Mouse (Mus musculus) CH12.LX (cell line): ENCODE measurements around the gene Dad1. TPM values are rescaled to one million over a fixed set of nuclear protein-coding genes. Genes with fewer than 3 reads are reported as not detected.

ENCODE experiments used
- DNase-seq: peaks from one replicate; pipeline ENCODE4 v3.0.0-alpha.2; 2013; ENCODE audit errors: extremely low read depth
- H3K27ac ChIP-seq: 2 replicates; pipeline ENCODE4 v1.5.1; 2012; ENCODE audit warnings: low read depth, mild to moderate bottlenecking, control low read depth, moderate library complexity; ENCODE audit not compliant: insufficient read depth
- H3K27me3 ChIP-seq: replicated peaks from 2 replicates; pipeline ENCODE3; 2012; ENCODE audit warnings: inconsistent platforms
- H3K36me3 ChIP-seq, 2 experiments: replicated peaks in 1 of 2; 2 replicates each; pipeline versions ENCODE3 to v1.6.1; 2012; ENCODE audit warnings: inconsistent platforms in 1 of 2, low read length in 1 of 2, mild to moderate bottlenecking in 1 of 2, mixed read lengths in 1 of 2, moderate library complexity in 1 of 2; ENCODE audit not compliant: control insufficient read depth in 1 of 2, insufficient read depth in 1 of 2
- H3K4me1 ChIP-seq, 2 experiments: 2 replicates each; pipeline ENCODE4 v1.6.1; 2012; ENCODE audit warnings: inconsistent platforms in 1 of 2, moderate library complexity in 1 of 2; ENCODE audit not compliant: insufficient read depth in 2 of 2, control insufficient read depth in 1 of 2
- H3K4me2 ChIP-seq: 2 replicates; pipeline ENCODE4 v1.6.1; 2012; ENCODE audit warnings: low read depth, mild to moderate bottlenecking, control low read depth; ENCODE audit not compliant: poor library complexity, insufficient read depth, severe bottlenecking
- H3K4me3 ChIP-seq, 3 experiments: fragments of 150-350 bp in 1 of 3; sonication (generic) in 1 of 3; replicated peaks in 1 of 3; 2 replicates each; pipeline versions ENCODE3 to v1.5.1; 2011 to 2012; ENCODE audit warnings: low read depth in 2 of 3, low read length in 2 of 3, mild to moderate bottlenecking in 2 of 3, moderate library complexity in 2 of 3, control low read depth in 1 of 3, improper control_type of control experiment in 1 of 3, inconsistent platforms in 1 of 3, mixed read lengths in 1 of 3; ENCODE audit not compliant: poor library complexity in 1 of 3
- H3K79me2 ChIP-seq: replicated peaks from 2 replicates; pipeline ENCODE4 v1.6.1; 2012; ENCODE audit warnings: mild to moderate bottlenecking, moderate library complexity; ENCODE audit not compliant: control insufficient read depth, poor library complexity, insufficient read depth, severe bottlenecking; ENCODE audit errors: extremely low read depth
- H3K9ac ChIP-seq: 2 replicates; pipeline ENCODE4 v1.6.1; 2012; ENCODE audit warnings: low read depth, mild to moderate bottlenecking, control low read depth, moderate library complexity; ENCODE audit not compliant: insufficient read depth
- H3K9me3 ChIP-seq: replicated peaks from 2 replicates; pipeline ENCODE3; 2012; ENCODE audit warnings: low read length, inconsistent platforms, mixed read lengths
- BHLHE40 ChIP-seq: IDR thresholded peaks from 2 replicates; pipeline ENCODE4 v1.6.1; 2011; ENCODE audit warnings: mild to moderate bottlenecking, low read depth, low read length, improper control_type of control experiment
- ELF1 ChIP-seq: IDR thresholded peaks from 2 replicates; pipeline ENCODE4 v1.6.1; 2014; ENCODE audit warnings: low read depth, mild to moderate bottlenecking, inconsistent platforms, low read length, improper control_type of control experiment
- JUN ChIP-seq: IDR thresholded peaks from 2 replicates; pipeline ENCODE4 v1.6.1; 2011; ENCODE audit warnings: low read depth, mild to moderate bottlenecking, low read length, improper control_type of control experiment, moderate library complexity; ENCODE audit not compliant: insufficient read depth
- MAFK ChIP-seq: IDR thresholded peaks from 2 replicates; pipeline ENCODE4 v1.6.1; 2011; ENCODE audit warnings: low read length, improper control_type of control experiment; ENCODE audit not compliant: insufficient replicate concordance
- MEF2A ChIP-seq: IDR thresholded peaks from 2 replicates; pipeline ENCODE4 v1.6.1; 2014; ENCODE audit warnings: low read depth, mild to moderate bottlenecking, inconsistent platforms, low read length, improper control_type of control experiment, borderline replicate concordance
- MYC ChIP-seq: IDR thresholded peaks from 2 replicates; pipeline ENCODE4 v1.6.1; 2011; ENCODE audit warnings: low read depth, mild to moderate bottlenecking, improper control_type of control experiment, low read length
- PAX5 ChIP-seq: IDR thresholded peaks from 2 replicates; pipeline ENCODE4 v1.6.1; 2012; ENCODE audit warnings: low read length, inconsistent platforms, mixed read lengths
- POLR2AphosphoS2 ChIP-seq: IDR thresholded peaks from 2 replicates; pipeline ENCODE4 v1.6.1; 2011; ENCODE audit warnings: low read depth, low read length, improper control_type of control experiment
- SIN3A ChIP-seq: IDR thresholded peaks from 2 replicates; pipeline ENCODE4 v1.6.1; 2012; ENCODE audit warnings: low read length, improper control_type of control experiment, inconsistent platforms
- TBP ChIP-seq: conservative IDR thresholded peaks from 2 replicates; pipeline ENCODE4 v1.6.1; 2011; ENCODE audit warnings: low read depth, low read length, improper control_type of control experiment
- UBTF ChIP-seq: IDR thresholded peaks from 2 replicates; pipeline ENCODE4 v1.6.1; 2012; ENCODE audit warnings: low read depth, mild to moderate bottlenecking, inconsistent platforms, low read length, improper control_type of control experiment, moderate library complexity
- USF1 ChIP-seq: IDR thresholded peaks from 2 replicates; pipeline ENCODE4 v1.6.1; 2014; ENCODE audit warnings: low read depth, mild to moderate bottlenecking, inconsistent platforms, low read length, improper control_type of control experiment
- ZMIZ1 ChIP-seq: IDR thresholded peaks from 2 replicates; pipeline ENCODE4 v1.6.1; 2012; ENCODE audit warnings: low read depth, mild to moderate bottlenecking, inconsistent platforms, low read length, improper control_type of control experiment
- ZNF384 ChIP-seq: IDR thresholded peaks from 2 replicates; pipeline ENCODE4 v1.6.1; 2012; ENCODE audit warnings: low read depth, low read length, improper control_type of control experiment, inconsistent platforms
- dilution Hi-C: fragments of 300-500 bp; cut with MboI; formaldehyde crosslinking; loops from 2 replicates; pipeline ENCODE4 v1.14.3; 2020; ENCODE audit warnings: low sequenced_read_pairs; ENCODE audit not compliant: extremely low pct_unique_long_range_greater_than_20kb, extremely low pct_ligation_motif_present
- in situ Hi-C: fragments of 300-500 bp; cut with MboI; formaldehyde crosslinking; loops from 3 replicates; pipeline ENCODE4 v1.14.3; 2019; ENCODE audit warnings: low sequenced_read_pairs, low pct_ligation_motif_present, low pct_unique_long_range_greater_than_20kb, mixed read lengths
- polyA plus RNA-seq: library from polyadenylated mRNA; unstranded; fragments of >175 nt; gene quantifications from 2 replicates; pipeline ENCODE4 v1.2.1, GENCODE M21; 2012; ENCODE audit warnings: low read depth; ENCODE audit not compliant: insufficient read length
- total RNA-seq, 2 experiments: library from RNA; depleted of rRNA; stranded (reverse); fragments of 300-350 nt in 1 of 2; fragments of >200 nt in 1 of 2; gene quantifications; 2 replicates each; pipeline ENCODE4 v1.2.3; 2012 to 2014

Dad1 gene
- total and polyA plus RNA-seq, 3 experiments, result 161 to 287 (median 279) TPM

DNA sequence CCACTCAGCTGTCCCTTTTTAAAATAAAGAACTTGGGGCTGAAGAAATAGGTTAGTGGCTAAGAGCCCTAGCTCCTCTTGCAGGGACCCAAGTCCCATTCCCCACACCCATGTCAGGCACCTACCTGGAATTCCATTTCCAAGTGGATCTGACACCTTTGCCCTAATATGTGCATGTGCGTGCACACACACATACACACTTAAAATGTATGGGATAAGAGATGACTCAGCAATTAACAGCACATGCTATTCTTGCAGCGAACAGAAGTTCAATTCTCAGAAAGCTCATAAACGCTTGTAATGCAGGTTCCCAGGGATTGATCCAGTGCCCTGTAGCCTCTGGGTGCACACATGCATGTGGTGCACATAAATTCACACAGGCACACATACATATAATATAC lies 15.7 kb upstream of the Dad1 start:
- peaks cover 16 to 48% of the 10 kb centered on the region in 2 experiments for H3K36me3 ChIP-seq

DNA sequence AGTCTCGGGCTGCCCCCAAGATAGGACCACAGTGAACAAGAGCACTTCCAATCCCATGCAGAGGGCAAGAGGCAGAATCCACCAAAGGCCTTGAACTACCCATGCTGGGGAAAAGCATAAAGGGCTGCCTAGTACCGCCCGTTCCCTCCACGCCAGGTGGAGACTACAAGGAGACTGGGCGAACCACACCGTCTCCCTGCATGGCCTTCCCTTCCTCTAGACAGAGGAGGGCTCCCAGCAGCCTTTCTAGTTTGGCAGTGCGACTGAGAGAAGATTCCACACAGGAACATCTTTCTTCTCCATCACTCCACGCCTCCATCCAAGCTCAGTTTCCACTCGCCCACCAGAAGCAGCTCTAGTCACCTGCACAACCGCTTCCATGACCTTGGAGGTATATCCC lies 14.1 kb upstream of the Dad1 start:
- Histone ChIP-seq H3K9ac (no peak overlapping the region), H3K4me2 (no peak overlapping the region), H3K9me3 (no peaks in the 10 kb centered on the region), H3K36me3 (peaks cover 28 to 61% of the 10 kb centered on the region in 2 experiments), H3K79me2 (no peaks in the 10 kb centered on the region), H3K4me3 (no peak overlapping the region), H3K27me3 (no peaks in the 10 kb centered on the region), H3K27ac (no peak overlapping the region), H3K4me1 (peaks cover 3 to 10% of the 10 kb centered on the region in 2 experiments; a peak in 2 of 4 replicates)
- DNase-seq, result no peak
- in situ Hi-C loops (loop anchor here (10.0 kb wide), 1 partner anchor 57 kb away; no protein-coding TSS in a partner anchor), dilution Hi-C loops (no loop called here)
- no peak for TF ChIP-seq JUN

More for the DNA sequence above, 15.7 kb upstream of the Dad1 start:
- Histone ChIP-seq H3K4me3 (no peak overlapping the region), H3K27me3 (no peaks in the 10 kb centered on the region), H3K9ac (no peak overlapping the region), H3K9me3 (no peaks in the 10 kb centered on the region), H3K27ac (no peak overlapping the region), H3K4me1 (peaks cover 3 to 15% of the 10 kb centered on the region in 2 experiments; a peak in 2 of 4 replicates), H3K79me2 (no peaks in the 10 kb centered on the region), H3K4me2 (no peak overlapping the region)
- dilution Hi-C loops, result no loop called here
- no peak for DNase-seq
- TF ChIP-seq UBTF, result no peak
- TF ChIP-seq MAFK, result peak; percentile 69
- in situ Hi-C loops, result loop anchor here (10.0 kb wide), 1 partner anchor 55 kb away; no protein-coding TSS in a partner anchor

DNA sequence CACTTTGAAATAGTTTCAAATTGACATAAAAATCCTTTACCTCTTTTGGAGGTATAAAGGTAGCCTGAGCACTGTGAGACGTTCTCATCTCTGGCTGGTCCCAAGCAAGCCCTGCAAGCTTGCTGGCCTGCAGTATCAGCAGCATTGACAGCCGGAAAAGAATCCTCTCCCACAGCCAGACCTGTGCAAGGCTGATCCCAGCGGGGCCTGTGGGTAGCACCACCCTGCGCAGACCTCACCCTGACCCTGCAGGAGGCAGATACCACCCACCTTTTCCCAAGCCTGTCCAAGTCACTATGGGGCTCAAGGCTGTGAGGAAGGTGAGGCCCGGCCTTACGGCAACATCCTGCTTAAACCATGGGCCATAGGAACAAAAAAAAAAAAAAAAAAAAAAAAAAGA lies 12.0 kb upstream of the Dad1 start:
- in situ Hi-C loops, result loop anchor here (10.0 kb wide), 1 partner anchor 59 kb away; no protein-coding TSS in a partner anchor
- no peaks in the 10 kb centered on the region for H3K9me3 ChIP-seq
- dilution Hi-C loops, result no loop called here

More for the DNA sequence above, 12.0 kb upstream of the Dad1 start:
- Histone ChIP-seq H3K36me3 (peaks cover 33 to 75% of the 10 kb centered on the region in 2 experiments), H3K4me2 (no peak overlapping the region), H3K27ac (no peak overlapping the region), H3K79me2 (no peaks in the 10 kb centered on the region; the same call in 1 of the 2 replicates), H3K9ac (no peak overlapping the region), H3K4me3 (no peak overlapping the region), H3K4me1 (peaks cover 0 to 6% of the 10 kb centered on the region in 2 experiments; a peak in 1 of 4 replicates), H3K27me3 (no peaks in the 10 kb centered on the region)
- DNase-seq, result no peak
- TF ChIP-seq MEF2A (no peak), SIN3A (no peak), TBP (no peak), JUN (no peak), BHLHE40 (no peak), ZNF384 (no peak), POLR2AphosphoS2 (no peak), ZMIZ1 (no peak), ELF1 (no peak), MYC (no peak), USF1 (no peak), PAX5 (no peak)
